Mouse (Mus musculus) intestine, postnatal 0 days (tissue): Measurements from ENCODE around the gene Prmt1. TPM values are rescaled to one million over a fixed set of nuclear protein-coding genes. Genes with fewer than 3 reads are reported as not detected.

Experiments used
- ATAC-seq: fragments of 200-750 bp; cut with Nextera tagmentation; 2 replicates; pipeline ENCODE4 v1.8.0; 2017; ENCODE audit warnings: mild to moderate bottlenecking, moderate TSS enrichment, moderate library complexity
- H3K27ac ChIP-seq: fragments of 300-500 bp; sonication (generic); 2 replicates; pipeline ENCODE4 v1.5.1; 2014; ENCODE audit warnings: mild to moderate bottlenecking, low read depth, low read length, moderate library complexity
- H3K27me3 ChIP-seq: fragments of 300-500 bp; sonication (generic); replicated peaks from 2 replicates; pipeline ENCODE4 v1.6.1; 2014; ENCODE audit warnings: low read length, mixed read lengths; ENCODE audit not compliant: control insufficient read depth, insufficient read depth
- H3K36me3 ChIP-seq: fragments of 300-500 bp; sonication (generic); 2 replicates; pipeline ENCODE4 v1.6.1; 2014; ENCODE audit warnings: mild to moderate bottlenecking, moderate library complexity; ENCODE audit not compliant: control insufficient read depth, insufficient read depth
- H3K4me1 ChIP-seq: fragments of 300-500 bp; sonication (generic); replicated peaks from 2 replicates; pipeline ENCODE4 v1.6.1; 2014; ENCODE audit warnings: antibody characterized with exemption, low read length, mixed read lengths; ENCODE audit not compliant: control insufficient read depth, insufficient read depth
- H3K4me2 ChIP-seq: fragments of 300-500 bp; sonication (generic); replicated peaks from 2 replicates; pipeline ENCODE4 v1.6.1; 2014; ENCODE audit warnings: low read depth, mild to moderate bottlenecking, moderate library complexity
- H3K4me3 ChIP-seq: fragments of 300-500 bp; sonication (generic); 2 replicates; pipeline ENCODE4 v1.5.1; 2014; ENCODE audit warnings: low read depth, low read length
- H3K9ac ChIP-seq: fragments of 300-500 bp; sonication (generic); 2 replicates; pipeline ENCODE4 v1.6.1; 2014; ENCODE audit warnings: mild to moderate bottlenecking, low read depth, low read length
- H3K9me3 ChIP-seq: fragments of 300-500 bp; sonication (generic); 2 replicates; pipeline ENCODE4 v1.6.1; 2016; ENCODE audit warnings: mixed run types; ENCODE audit not compliant: control insufficient read depth
- CTCF ChIP-seq: sonication (generic); IDR thresholded peaks from 2 replicates; pipeline ENCODE4 v1.5.1; 2016; ENCODE audit warnings: low read depth, mild to moderate bottlenecking, control low read depth, antibody characterized with exemption, moderate library complexity
- WGBS: fragments of 180-500 bp; shearing (Covaris S2); extraction: QIAGEN DNeasy Blood & Tissue Kit; methylation state at CpG from one replicate; pipeline ENCODE4 v1.1.7; 2014; 5-methylcytosine and 5-hydroxymethylcytosine counted together
- polyA plus RNA-seq: library from polyadenylated mRNA; unstranded; fragments of >200 nt; fragmentation: Nextera tagmentation; extraction: Ambion mirVana; gene quantifications from 2 replicates; pipeline ENCODE4 v1.2.1, GENCODE M21; 2015

Prmt1 gene
- polyA plus RNA-seq, 1 experiment from 2014 or later, result 130 TPM

- H3K36me3 ChIP-seq, result peaks cover 49% of the 10 kb centered on the region
- ATAC-seq, result no peak
- H3K4me1 ChIP-seq, result 0 out of 2 replicates have a peak, but pooled peaks cover 5% of the 10 kb centered on the region
- WGBS, result 63% methylated on average over 11 of the region's 11 CpGs
- no peak overlapping the region for H3K9ac ChIP-seq
- H3K9me3 ChIP-seq, result no peaks in the 10 kb centered on the region
- H3K27ac ChIP-seq, result no peak overlapping the region
- H3K4me2 ChIP-seq, result no peak overlapping the region
- no peak overlapping the region for H3K4me3 ChIP-seq
- H3K27me3 ChIP-seq, result no peaks in the 10 kb centered on the region
- no peak for TF ChIP-seq CTCF
These were observed 13.4 kb upstream of the Prmt1 start for GRCm38 (mm10) chr7:44999753-45000152.

- peaks cover 46% of the 10 kb centered on the region for H3K36me3 ChIP-seq
- no peak for TF ChIP-seq CTCF
- peak within 1 kb of the TSS; percentile 78 for H3K4me2 ChIP-seq
- peak within 1 kb of the TSS; percentile 83 for H3K4me3 ChIP-seq
- peak within 1 kb of the TSS; percentile 83 for H3K27ac ChIP-seq
- 0 out of 2 replicates have a peak, but pooled peaks cover 5% of the 10 kb centered on the region for H3K4me1 ChIP-seq
- H3K9ac ChIP-seq, result peak within 1 kb of the TSS; percentile 74
- WGBS, result 2% methylated on average over 18 of the region's 18 CpGs
- no peaks in the 10 kb centered on the region for H3K27me3 ChIP-seq
- no peaks in the 10 kb centered on the region for H3K9me3 ChIP-seq
- peak; percentile 0; the same call in 1 of the 2 replicates for ATAC-seq
These were observed 12.2 kb upstream of the Prmt1 start, which contains the start of gene Bcl2l12 for GRCm38 (mm10) chr7:44998501-44998955. TSS of gene Bcl2l12 (minus strand) at chr7:44998712.

- no peaks in the 10 kb centered on the region for H3K27me3 ChIP-seq
- 1% methylated on average over 15 of the region's 15 CpGs for WGBS
- 0 out of 2 replicates have a peak, but pooled peaks cover 5% of the 10 kb centered on the region for H3K4me1 ChIP-seq
- ATAC-seq, result no peak
- peak overlapping the region; percentile 74 for H3K9ac ChIP-seq
- peaks cover 43% of the 10 kb centered on the region for H3K36me3 ChIP-seq
- H3K27ac ChIP-seq, result peak overlapping the region; percentile 83
- peak overlapping the region; percentile 83 for H3K4me3 ChIP-seq
- TF ChIP-seq CTCF, result no peak
- no peaks in the 10 kb centered on the region for H3K9me3 ChIP-seq
- H3K4me2 ChIP-seq, result peak overlapping the region; percentile 78
These were observed 11.6 kb upstream of the Prmt1 start for GRCm38 (mm10) chr7:44997940-44998428.

GRCm38 (mm10) chr7:44997231-44997939 is 11.0 kb upstream of the Prmt1 start, which contains the start of gene Irf3:
TSS of gene Irf3 (plus strand) at chr7:44997648.
- peak within 1 kb of the TSS; percentile 74 for H3K9ac ChIP-seq
- 0 out of 2 replicates have a peak, but pooled peaks cover 5% of the 10 kb centered on the region for H3K4me1 ChIP-seq
- no peaks in the 10 kb centered on the region for H3K9me3 ChIP-seq
- ATAC-seq, result peak; percentile 92
- TF ChIP-seq CTCF, result no peak
- peaks cover 43% of the 10 kb centered on the region for H3K36me3 ChIP-seq
- WGBS, result under 1% methylated on average over 43 of the region's 43 CpGs
- peak within 1 kb of the TSS; percentile 83 for H3K27ac ChIP-seq
- H3K4me2 ChIP-seq, result peak within 1 kb of the TSS; percentile 78
- peak within 1 kb of the TSS; percentile 83 for H3K4me3 ChIP-seq
- H3K27me3 ChIP-seq, result no peaks in the 10 kb centered on the region

GRCm38 (mm10) chr7:44996672-44997071 is 10.3 kb upstream of the Prmt1 start:
- H3K36me3 ChIP-seq, result peaks cover 41% of the 10 kb centered on the region
- no peak for ATAC-seq

GRCm38 (mm10) chr7:44986879-44987718 is 731 bp upstream of the Prmt1 start:
- Histone ChIP-seq H3K9me3 (no peaks in the 10 kb centered on the region), H3K27ac (peak overlapping the region; percentile 86), H3K4me3 (peak overlapping the region; percentile 55), H3K4me1 (no peaks in the 10 kb centered on the region), H3K27me3 (no peaks in the 10 kb centered on the region), H3K4me2 (peak overlapping the region; percentile 81), H3K9ac (peak overlapping the region; percentile 59), H3K36me3 (peaks cover 14% of the 10 kb centered on the region)
- peak; percentile 49 for ATAC-seq
- under 1% methylated on average over 29 of the region's 29 CpGs for WGBS
- TF ChIP-seq CTCF, result 0 out of 2 replicates have a peak, but pooled peaks have one; percentile 5

More at GRCm38 (mm10) chr7:44996672-44997071, 10.3 kb upstream of the Prmt1 start:
- peak overlapping the region; percentile 78 for H3K4me2 ChIP-seq
- peak overlapping the region; percentile 83 for H3K4me3 ChIP-seq
- TF ChIP-seq CTCF, result no peak
- no peaks in the 10 kb centered on the region for H3K9me3 ChIP-seq
- H3K4me1 ChIP-seq, result 0 out of 2 replicates have a peak, but pooled peaks cover 5% of the 10 kb centered on the region
- peak overlapping the region; percentile 58 for H3K9ac ChIP-seq
- 9% methylated on average over 10 of the region's 10 CpGs for WGBS
- H3K27ac ChIP-seq, result no peak overlapping the region
- no peaks in the 10 kb centered on the region for H3K27me3 ChIP-seq
